Mouse (Mus musculus) spleen, postnatal 10 days (tissue): Measurements from ENCODE around the gene Gng7.
"Not testable (repeated sequence)": the region's sequence is repeated elsewhere in the genome, so short reads cannot be mapped to it uniquely, and the experiment has no call there.

ENCODE experiments used
- DNase-seq, 2 experiments: peaks; one replicate each; pipeline ENCODE4 v3.0.0; 2021 to 2022; ENCODE audit warnings: low spot score in 2 of 2

The Gng7 gene

DNA sequence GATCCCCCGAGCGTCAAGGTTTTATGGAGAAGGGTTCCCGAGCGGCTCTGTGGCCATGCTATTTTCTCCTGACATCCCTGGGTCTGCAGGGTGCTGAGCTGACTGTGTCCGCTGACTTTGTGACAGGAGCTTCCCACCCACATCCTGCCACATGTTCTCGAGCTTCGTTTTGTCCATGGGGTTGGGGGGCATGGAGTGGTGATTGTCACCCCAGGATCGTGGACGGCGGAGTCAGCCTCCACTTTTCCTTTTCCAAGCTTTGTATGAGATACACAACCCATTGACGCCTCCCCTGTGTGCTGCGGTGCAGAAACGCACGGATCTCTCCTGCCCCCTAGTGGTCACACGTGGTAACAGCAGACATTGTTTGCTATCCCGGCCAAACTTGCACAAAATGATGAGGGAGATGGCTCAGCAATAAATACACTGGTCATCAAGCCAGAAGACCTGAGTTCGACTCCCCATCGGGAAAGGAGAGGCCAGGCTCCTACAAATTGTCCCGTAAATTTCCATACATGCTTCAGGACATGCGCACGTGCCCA is 19.6 kb downstream of the Gng7 start:
- DNase-seq: peak; percentile 73 to 85

DNA sequence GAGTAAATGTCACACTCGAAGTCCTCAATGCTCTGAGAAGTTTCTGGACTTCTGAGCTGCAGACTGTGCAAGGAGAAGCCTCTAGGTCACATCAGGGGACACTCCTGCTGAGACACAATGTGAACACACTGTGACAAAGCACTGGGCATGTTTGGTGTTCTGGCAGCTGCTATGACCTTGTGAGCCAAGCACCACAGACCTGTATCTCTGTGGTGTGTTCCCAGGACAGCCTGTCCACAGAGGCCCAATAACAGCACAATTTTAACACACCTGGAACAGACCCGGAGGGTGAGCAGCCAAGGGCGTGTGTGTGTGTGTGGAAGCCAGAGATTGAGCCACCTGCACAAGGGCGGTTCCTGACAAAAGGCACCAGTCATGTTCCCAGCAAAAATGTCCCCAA is 20.1 kb downstream of the Gng7 start:
- DNase-seq: no peak

- DNase-seq: no peak
Measured at GRCm38 (mm10) chr10:80993276-80993675, 21.5 kb downstream of the Gng7 start.

GRCm38 (mm10) chr10:80991945-80992344 is 22.8 kb downstream of the Gng7 start:
- no peak for DNase-seq

- no peak for DNase-seq
Measured at GRCm38 (mm10) chr10:80991007-80991406, 23.7 kb downstream of the Gng7 start.

DNA sequence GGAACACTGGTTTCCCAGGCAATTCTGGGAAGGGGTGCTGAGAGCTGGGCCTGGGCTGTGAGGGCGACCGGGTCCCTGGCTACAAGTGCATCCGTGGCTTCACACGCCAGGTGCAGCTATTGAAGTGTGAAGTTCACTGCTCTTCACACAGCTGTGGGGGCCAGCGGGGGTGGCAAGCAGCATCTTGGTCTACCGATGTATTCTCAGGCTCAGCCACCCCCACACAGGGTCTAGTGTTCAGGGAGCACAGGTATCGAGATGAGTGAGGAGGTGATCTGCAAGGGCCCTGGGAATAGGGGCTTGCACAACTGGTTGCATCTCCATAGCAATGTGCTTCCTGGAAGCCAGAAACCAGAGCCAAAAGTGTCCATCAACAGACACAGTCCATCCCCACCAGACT is 24.3 kb downstream of the Gng7 start:
- DNase-seq: peak in 1 of 2 experiments; percentile 60

GRCm38 (mm10) chr10:80989854-80990253 is 24.9 kb downstream of the Gng7 start:
- not testable (repeated sequence) for DNase-seq

GRCm38 (mm10) chr10:80989446-80989845 is 25.3 kb downstream of the Gng7 start:
- DNase-seq: peak in 1 of 2 experiments; percentile 72

- peak; percentile 61 to 83 for DNase-seq
Measured at GRCm38 (mm10) chr10:80987709-80988441, 26.9 kb downstream of the Gng7 start.

- no peak for DNase-seq
Measured at GRCm38 (mm10) chr10:80986754-80987153, 28.0 kb downstream of the Gng7 start.

- DNase-seq: no peak
Measured at GRCm38 (mm10) chr10:80985970-80986701, 28.6 kb downstream of the Gng7 start.

DNA sequence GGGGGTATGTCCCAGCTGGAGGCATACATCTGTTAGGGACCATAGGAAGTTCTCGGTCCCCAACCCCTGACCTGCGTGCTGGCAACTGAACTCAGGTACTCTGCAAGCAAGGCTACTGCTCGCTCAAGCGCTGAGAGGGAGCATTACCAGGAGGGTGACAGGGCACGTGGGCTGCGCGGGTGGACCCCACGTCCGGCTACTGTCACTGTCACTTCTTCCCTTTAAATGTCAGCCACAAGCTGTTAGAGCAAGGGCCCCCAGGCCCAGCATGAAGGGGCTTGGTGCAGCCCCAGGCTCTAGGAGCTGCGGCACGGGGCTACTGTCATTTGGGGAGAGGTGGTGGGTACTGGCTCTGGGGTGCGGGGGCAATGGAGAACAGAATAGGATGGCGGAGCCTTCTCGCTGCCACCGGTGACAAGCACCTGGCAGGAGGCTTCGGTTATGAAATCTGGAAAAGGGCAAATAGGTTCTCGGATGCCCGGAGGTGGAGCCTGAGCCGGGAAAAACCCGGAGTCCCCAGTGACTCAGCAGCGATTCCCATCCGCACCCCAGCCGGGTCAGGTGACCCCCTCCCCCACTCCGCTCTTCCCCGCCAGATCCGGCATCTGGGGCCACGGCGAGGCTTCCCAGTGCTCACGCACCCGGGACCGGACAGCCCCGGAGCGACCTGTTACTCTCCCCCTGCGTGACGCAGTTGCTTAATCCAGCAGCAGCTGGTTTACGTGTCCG is 29.3 kb downstream of the Gng7 start:
- DNase-seq: no peak

- no peak for DNase-seq
Measured at GRCm38 (mm10) chr10:80984223-80984622, 30.5 kb downstream of the Gng7 start.

- no peak for DNase-seq
Measured at GRCm38 (mm10) chr10:80982381-80982780, 32.4 kb downstream of the Gng7 start.

DNA sequence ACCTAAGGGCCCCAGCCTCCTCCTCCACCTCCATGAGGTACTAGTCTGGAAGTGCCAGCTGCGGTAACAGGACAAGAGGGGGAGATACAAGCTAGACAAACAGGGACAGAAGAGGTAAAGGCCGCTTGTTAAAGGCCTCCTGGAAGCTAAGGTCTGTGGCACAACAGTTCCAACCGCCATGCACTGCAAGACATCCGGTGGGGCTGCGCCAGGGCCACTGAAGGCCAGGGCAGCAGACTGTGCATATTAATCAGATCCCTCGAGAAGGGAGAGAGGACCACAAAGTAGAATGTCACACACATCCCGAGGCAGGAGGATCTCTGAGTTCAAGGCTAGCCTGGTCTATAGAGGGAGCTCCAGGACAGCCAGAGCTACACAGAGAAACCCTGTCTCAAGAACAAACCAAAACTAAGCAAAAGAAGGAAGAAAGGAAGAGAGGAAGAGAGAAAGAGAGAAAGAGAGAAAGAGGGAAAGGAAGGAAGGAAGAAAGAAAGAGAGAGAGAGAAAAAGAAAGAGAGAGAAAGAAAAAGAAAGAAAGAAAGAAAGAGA is 33.1 kb downstream of the Gng7 start:
- DNase-seq: no peak

DNA sequence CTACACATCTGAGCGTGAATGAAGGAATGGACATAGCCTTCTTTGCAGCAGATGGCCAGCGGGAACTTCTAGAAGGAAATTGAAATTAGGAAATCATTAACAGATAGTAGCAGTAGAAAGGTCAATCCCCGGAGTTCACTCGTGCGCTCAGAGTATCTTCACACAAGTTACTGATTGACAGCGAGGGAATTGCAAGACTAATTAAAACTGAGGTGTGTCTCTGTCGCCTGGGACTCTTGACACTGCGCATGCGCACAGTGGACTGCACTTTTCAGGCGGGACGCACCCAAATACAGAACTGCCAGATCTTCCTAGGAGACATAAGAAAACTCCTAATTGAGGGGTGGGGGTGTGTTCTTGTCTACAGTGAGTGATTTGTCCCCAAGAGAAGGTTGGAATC is 39.3 kb downstream of the Gng7 start:
- DNase-seq: no peak

DNA sequence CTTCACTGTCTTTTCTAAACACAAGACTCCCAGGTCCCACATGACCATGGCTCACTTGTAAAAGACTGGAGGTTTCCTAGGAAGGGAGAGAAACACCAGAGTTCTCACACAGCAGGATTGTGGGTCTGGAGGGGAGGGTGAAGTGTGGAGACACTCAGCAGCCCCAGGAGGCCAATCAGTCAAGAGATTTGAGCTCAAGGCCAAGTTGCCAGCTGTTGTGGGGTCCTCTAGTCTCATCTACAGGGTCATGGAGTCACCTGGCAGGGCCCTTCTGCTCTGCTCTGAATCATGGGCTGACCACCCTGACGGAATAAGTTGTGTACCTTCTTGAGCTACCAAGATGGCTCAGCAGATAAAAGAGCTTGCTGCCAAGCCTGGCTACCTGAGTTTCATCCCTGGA is 41.0 kb downstream of the Gng7 start:
- DNase-seq: no peak

GRCm38 (mm10) chr10:80972071-80972987 is 42.4 kb downstream of the Gng7 start:
- no peak for DNase-seq

GRCm38 (mm10) chr10:80971533-80971932 is 43.2 kb downstream of the Gng7 start:
- no peak for DNase-seq

DNA sequence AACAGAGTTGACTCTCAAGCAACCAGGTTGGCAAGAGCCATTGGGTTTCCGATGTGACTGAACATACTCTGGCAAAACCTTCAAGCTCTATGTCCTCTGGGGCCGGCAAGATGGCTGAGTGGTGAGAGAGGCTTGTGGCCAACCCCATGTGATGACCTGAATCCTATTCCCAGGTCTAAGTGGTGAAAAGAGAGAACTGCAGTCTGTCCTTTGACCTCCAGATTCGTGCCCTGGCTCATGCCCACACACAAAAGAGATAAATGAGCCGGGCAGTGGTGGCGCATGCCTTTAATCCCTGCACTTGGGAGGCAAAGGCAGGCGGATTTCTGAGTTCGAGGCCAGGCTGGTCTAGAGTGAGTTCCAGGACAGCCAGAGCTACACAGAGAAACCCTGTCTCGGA is 44.6 kb downstream of the Gng7 start:
- DNase-seq: no peak

- DNase-seq: no peak
Measured at GRCm38 (mm10) chr10:80969298-80969697, 45.4 kb downstream of the Gng7 start.
